Mouse (Mus musculus): ENCODE results near the gene Ncf1.

DNA sequence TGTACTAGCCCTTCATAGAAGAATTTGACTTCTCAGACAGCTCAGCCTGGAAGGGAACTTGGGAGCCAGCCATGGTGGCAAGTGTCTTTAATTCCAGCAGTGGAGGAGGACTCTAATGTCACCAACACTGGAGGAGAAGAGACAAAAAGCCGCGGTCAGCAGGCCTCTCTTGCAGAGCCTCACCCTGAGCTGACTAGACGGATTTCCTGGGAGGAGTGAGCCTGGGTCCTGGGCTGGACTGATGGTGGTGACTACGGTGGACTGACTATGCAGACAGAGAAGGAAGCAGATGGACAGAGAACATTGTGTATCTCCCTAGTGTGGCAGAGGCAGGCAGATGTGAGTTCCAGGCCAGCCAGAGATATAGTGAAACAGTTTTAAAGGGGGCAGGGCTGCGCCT lies 2.0 kb upstream of the Ncf1 start:
- TF ChIP-seq CTCF (IDR thresholded peaks at IDR 0.05): no peak
- peak; percentile 44 for TF ChIP-seq POLR2A (IDR thresholded peaks at IDR 0.05; ENCODE audit: insufficient read depth, low read depth, low read length)
